Comparison of ENCODE assay signal across 8 mouse cellular contexts in the genomic region with DNA sequence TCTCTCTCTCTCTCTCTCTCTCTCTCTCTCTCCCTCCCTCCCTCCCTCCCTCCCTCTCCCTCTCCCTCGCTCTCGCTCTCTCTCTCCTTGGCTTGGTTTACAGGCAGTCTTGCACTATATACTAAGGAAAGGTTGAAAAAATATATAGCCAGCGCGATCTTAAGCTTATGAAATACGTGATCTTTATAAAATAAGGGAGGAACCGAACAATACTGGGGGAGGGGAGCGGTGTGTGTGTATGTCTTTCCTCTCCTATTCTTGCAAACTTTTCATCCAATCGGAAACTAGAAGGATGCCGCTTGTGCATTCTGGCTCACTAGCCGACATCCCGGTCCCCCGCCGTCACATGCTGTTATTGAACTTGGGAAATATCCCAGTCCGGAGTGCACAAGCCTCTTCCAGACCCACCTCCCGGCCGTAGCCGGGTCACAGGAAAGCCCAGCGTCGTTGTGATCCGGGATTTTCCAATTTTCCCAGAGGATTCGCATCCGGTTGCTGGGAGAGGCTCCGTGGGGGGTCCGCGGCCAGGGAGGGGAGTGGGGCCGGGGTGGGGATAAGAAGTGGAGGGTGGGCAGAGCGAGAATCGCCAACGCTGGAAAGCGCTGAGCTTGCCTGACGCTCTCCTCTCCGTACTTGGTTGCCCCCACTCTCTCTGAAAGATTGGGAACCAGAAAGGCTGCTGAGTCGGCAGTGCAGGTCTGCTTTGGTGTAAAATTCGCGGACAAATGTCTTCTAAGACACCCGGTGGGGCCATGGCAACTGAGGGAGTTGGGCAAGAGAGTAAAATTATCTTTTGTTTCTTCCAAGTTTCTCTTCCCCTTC. TPM values are rescaled to one million over a fixed set of nuclear protein-coding genes. Genes with fewer than 3 reads are reported as not detected.
DNase-seq lines count a peak whose midpoint lies in the region; ATAC-seq and TF ChIP-seq lines count a peak whose summit lies in the region.

No protein-coding gene starts in this region.

- peak; percentile 78 for ATAC-seq in lung, embryonic 14.5 days (ENCODE audit: insufficient read depth)
- ATAC-seq in neural tube, embryonic 15.5 days (ENCODE audit: low FRiP score) = peak; percentile 68

- H3K27me3 ChIP-seq in heart, adult 2 months (ENCODE audit: control insufficient read depth, insufficient read depth, low read length) = no peaks in the 10 kb centered on the region
- peaks cover 18% of the 10 kb centered on the region for H3K27me3 ChIP-seq in lung, embryonic 14.5 days (ENCODE audit: insufficient read depth, low read length)
- peaks cover 36% of the 10 kb centered on the region for H3K27me3 ChIP-seq in neural tube, embryonic 15.5 days (replicated peaks)

- no peaks in the 10 kb centered on the region; a peak in 1 of 4 replicates for H3K4me1 ChIP-seq in ES-E14 (ENCODE audit: control insufficient read depth in 2 of 2, insufficient read depth in 2 of 2, low read length in 2 of 2, poor library complexity in 1 of 2)
- peaks cover 4% of the 10 kb centered on the region for H3K4me1 ChIP-seq in heart, adult 2 months (ENCODE audit: control insufficient read depth, insufficient read depth, low read length)
- H3K4me1 ChIP-seq in lung, embryonic 14.5 days (ENCODE audit: insufficient read depth) = no peaks in the 10 kb centered on the region
- peaks cover 22% of the 10 kb centered on the region for H3K4me1 ChIP-seq in neural tube, embryonic 15.5 days

- DNase-seq in 3T3-L1 (ENCODE audit: low read depth, low spot score) = peak; percentile 69
- no peak for DNase-seq in ES-E14 (ENCODE audit: low read depth, low spot score)
- peak; percentile 31 to 45 for DNase-seq in cerebellum, postnatal 25 days
- peak; percentile 62 to 65 for DNase-seq in heart, adult 2 months
- peak; percentile 42 for DNase-seq in kidney, adult 18-20 months
- peak; percentile 79 for DNase-seq in lung, embryonic 14.5 days
- no peak for DNase-seq in frontal cortex, postnatal 25 days (ENCODE audit: low spot score in 2 of 2)

- in situ Hi-C loops in ES-E14 (cut with MboI; ENCODE audit: low sequenced_read_pairs in 2 of 2, unreplicated experiment in 2 of 2) = no loop called here

- 0 out of 2 replicates have a peak, but pooled peaks have one; percentile 3 for TF ChIP-seq POLR2A in heart, adult 2 months (IDR thresholded peaks at IDR 0.05; ENCODE audit: insufficient read depth, low read depth, low read length)

- H3K79me2 ChIP-seq in heart, adult 2 months (replicated peaks; ENCODE audit: control insufficient read depth, insufficient read depth, low read length) = no peaks in the 10 kb centered on the region

- intact Hi-C loops in heart, adult 2 months (cut with DNase I) = loop anchor here (2.0 kb wide), 1 partner anchor 46 kb away; a partner anchor contains a TSS

- no peak overlapping the region for H3K9ac ChIP-seq in ES-E14 (ENCODE audit: insufficient read depth, low read depth, low read length, poor library complexity, severe bottlenecking)
- H3K9ac ChIP-seq in heart, adult 2 months (ENCODE audit: low read depth, low read length) = peak overlapping the region; percentile 63
- peak overlapping the region; percentile 67 for H3K9ac ChIP-seq in lung, embryonic 14.5 days
- H3K9ac ChIP-seq in neural tube, embryonic 15.5 days (replicated peaks) = peak overlapping the region; percentile 51

- H3K4me2 ChIP-seq in lung, embryonic 14.5 days = peak overlapping the region; percentile 99
- peak overlapping the region; percentile 98 for H3K4me2 ChIP-seq in neural tube, embryonic 15.5 days

- TF ChIP-seq CTCF in heart, adult 2 months (IDR thresholded peaks at IDR 0.05) = no peak
- TF ChIP-seq CTCF in lung, embryonic 14.5 days (IDR thresholded peaks at IDR 0.05; ENCODE audit: low read depth) = no peak

- H3K4me3 ChIP-seq in ES-E14 (ENCODE audit: insufficient read depth in 1 of 2, low read depth in 1 of 2, low read length in 2 of 2, poor library complexity in 1 of 2, severe bottlenecking in 1 of 2) = peak overlapping the region; percentile 49 to 61
- peak overlapping the region; percentile 55 for H3K4me3 ChIP-seq in heart, adult 2 months
- H3K4me3 ChIP-seq in lung, embryonic 14.5 days (ENCODE audit: low read depth, low read length) = peak overlapping the region; percentile 56
- H3K4me3 ChIP-seq in neural tube, embryonic 15.5 days (replicated peaks) = peak overlapping the region; percentile 53

- no peaks in the 10 kb centered on the region for H3K36me3 ChIP-seq in ES-E14 (ENCODE audit: control insufficient read depth, insufficient read depth, low read length, poor library complexity, severe bottlenecking)
- H3K36me3 ChIP-seq in heart, adult 2 months (ENCODE audit: control insufficient read depth, insufficient read depth, low read length) = no peaks in the 10 kb centered on the region
- H3K36me3 ChIP-seq in lung, embryonic 14.5 days (ENCODE audit: insufficient read depth) = no peaks in the 10 kb centered on the region
- H3K36me3 ChIP-seq in neural tube, embryonic 15.5 days = no peaks in the 10 kb centered on the region

- no peak for TF ChIP-seq EP300 in heart, adult 2 months (IDR thresholded peaks at IDR 0.05; ENCODE audit: insufficient read depth, low read depth, low read length)

- no peaks in the 10 kb centered on the region for H3K9me3 ChIP-seq in ES-E14 (ENCODE audit: control insufficient read depth, insufficient read depth, low read depth, low read length)
- H3K9me3 ChIP-seq in lung, embryonic 14.5 days (ENCODE audit: low read depth, low read length) = no peaks in the 10 kb centered on the region
- H3K9me3 ChIP-seq in neural tube, embryonic 15.5 days (replicated peaks) = no peaks in the 10 kb centered on the region

- H3K27ac ChIP-seq in ES-E14 (ENCODE audit: insufficient read depth, low read depth, low read length, poor library complexity, severe bottlenecking) = no peak overlapping the region
- H3K27ac ChIP-seq in heart, adult 2 months = peak overlapping the region; percentile 73
- H3K27ac ChIP-seq in lung, embryonic 14.5 days (ENCODE audit: low read depth) = peak overlapping the region; percentile 74
- H3K27ac ChIP-seq in neural tube, embryonic 15.5 days (replicated peaks) = peak overlapping the region; percentile 30; the same call in 1 of the 2 replicates

- under 1% methylated on average over 36 of the region's 36 CpGs for WGBS in heart, adult 2 months
- WGBS in lung, embryonic 14.5 days = 1% methylated on average over 36 of the region's 36 CpGs
- WGBS in neural tube, embryonic 15.5 days = 1% methylated on average over 34 of the region's 36 CpGs

TF ChIP-seq in ES-E14, 5 proteins besides CTCF, POLR2A, EP300 and RAD21:
- TF ChIP-seq ZNF384 (IDR thresholded peaks at IDR 0.05; ENCODE audit: low read depth, low read length) = no peak
- 0 out of 2 replicates have a peak, but pooled peaks have one; percentile 15 for TF ChIP-seq MAFK (IDR thresholded peaks at IDR 0.05; ENCODE audit: insufficient read depth, low read depth, low read length)
- no peak for TF ChIP-seq CHD2 (IDR thresholded peaks at IDR 0.05; ENCODE audit: low read depth, low read length)
- TF ChIP-seq ZC3H11A (IDR thresholded peaks at IDR 0.05; ENCODE audit: borderline replicate concordance, low read depth, low read length) = no peak
- TF ChIP-seq HCFC1 (IDR thresholded peaks at IDR 0.05; ENCODE audit: borderline replicate concordance, insufficient read depth, low read length) = no peak

RNA-seq across cellular contexts. Expression of a gene that starts 0.8 kb away (rescaled TPM):
- not detected in 2 replicates for total RNA-seq in ES-E14 (2012; rRNA removed)
- total RNA-seq in heart, adult 2 months (2021) = 1 to 10 TPM; 1.6 to 2.3 TPM
- polyA plus RNA-seq in heart, adult 2 months (2012; rRNA removed) = 1.3 and 2.0 TPM in 2 replicates
- 4.3 and 6.1 TPM in 2 replicates for polyA plus RNA-seq in lung, embryonic 14.5 days (2014; fragmentation: Nextera tagmentation; extraction: Ambion mirVana)
- polyA plus RNA-seq in neural tube, embryonic 15.5 days (2015; fragmentation: Nextera tagmentation; extraction: Ambion mirVana) = 3.6 and 6.0 TPM in 2 replicates

RNA-seq across cellular contexts. Expression of a gene that starts 10.1 kb away (rescaled TPM):
- total RNA-seq in ES-E14 (2012; rRNA removed) = 0.63 and 0.80 TPM in 2 replicates
- 1 to 10 TPM; 2.4 to 3.0 TPM for total RNA-seq in heart, adult 2 months (2021)
- 1.4 and 2.4 TPM in 2 replicates for polyA plus RNA-seq in heart, adult 2 months (2012; rRNA removed)
- 1.3 and 1.5 TPM in 2 replicates for polyA plus RNA-seq in lung, embryonic 14.5 days (2014; fragmentation: Nextera tagmentation; extraction: Ambion mirVana)
- 0.61 and 0.96 TPM in 2 replicates for polyA plus RNA-seq in neural tube, embryonic 15.5 days (2015; fragmentation: Nextera tagmentation; extraction: Ambion mirVana)

RNA-seq across cellular contexts. Expression of a gene that starts 46.9 kb away (rescaled TPM):
- total RNA-seq in ES-E14 (2012; rRNA removed) = 34.4 and 48.1 TPM in 2 replicates
- 10 to 100 TPM; 17.6 to 18.2 TPM for total RNA-seq in heart, adult 2 months (2021)
- 12.0 and 17.7 TPM in 2 replicates for polyA plus RNA-seq in heart, adult 2 months (2012; rRNA removed)
- polyA plus RNA-seq in lung, embryonic 14.5 days (2014; fragmentation: Nextera tagmentation; extraction: Ambion mirVana) = 56.5 and 69.5 TPM in 2 replicates
- 94.2 and 105 TPM in 2 replicates for polyA plus RNA-seq in neural tube, embryonic 15.5 days (2015; fragmentation: Nextera tagmentation; extraction: Ambion mirVana)

Comparison
In these comparisons a context has a peak if more than half of its experiments do, and no peak if none do; other contexts are left out.
1. DNase-seq: peak in 3T3-L1 (single experiment), cerebellum, postnatal 25 days (2 of 2), heart, adult 2 months (2 of 2), kidney, adult 18-20 months (single experiment) and lung, embryonic 14.5 days (single experiment); none in ES-E14 (single experiment) and frontal cortex, postnatal 25 days (0 of 2).
2. Peak in every context shown above with its lines, with median percentiles within 50 percentile points of each other: H3K4me3 ChIP-seq.